Comparison of ENCODE assay signal across 13 mouse cellular contexts in the genomic region with DNA sequence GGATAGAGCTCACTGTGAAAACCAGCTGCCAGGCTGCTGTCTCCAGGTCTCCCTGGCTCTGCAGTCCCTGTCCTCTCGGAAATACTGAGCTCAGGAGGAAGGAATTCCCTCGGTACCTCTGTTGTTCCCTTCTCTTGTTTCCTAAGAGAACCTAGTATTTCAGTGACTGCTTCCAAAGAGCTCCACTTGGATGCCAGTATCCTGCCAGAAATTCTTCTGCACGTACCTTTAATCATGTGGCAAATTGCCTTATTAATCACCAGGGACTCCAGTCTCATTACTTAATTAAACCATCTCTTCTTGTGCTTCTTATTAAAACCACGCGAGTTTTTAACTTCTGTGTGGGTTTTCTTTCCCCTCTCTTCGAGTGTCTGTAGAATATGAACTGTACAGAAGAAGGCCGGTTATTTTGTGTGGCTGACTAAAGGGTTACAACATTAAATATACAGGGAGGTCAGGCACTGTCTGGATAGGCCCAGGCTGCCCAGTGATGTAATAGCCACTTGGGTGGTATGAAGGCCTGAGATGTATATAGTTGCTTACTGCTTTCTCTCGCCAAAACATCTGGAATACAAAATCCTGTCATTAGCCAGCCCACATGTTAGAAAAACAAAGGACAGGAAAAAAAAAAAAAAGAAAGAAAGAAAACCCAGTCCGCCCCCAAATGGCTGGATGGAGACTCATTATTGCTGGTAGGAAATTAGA.
DNase-seq lines count a peak whose midpoint lies in the region; ATAC-seq lines count a peak whose summit lies in the region.
"Had no signal": no experiment of that assay in that cellular context is flagged by ENCODE, and none has a peak within 500 bp of the region (broad histone marks: within the 10 kb centered on the region; RNA-seq: fewer than 3 reads in every experiment).

No protein-coding gene starts in this region.

- DNase-seq in heart, adult 8-10 months (ENCODE audit: low spot score) = no peak
- peak; percentile 75 for DNase-seq in midbrain, embryonic 11.5 days (ENCODE audit: low spot score, missing footprints)
- peak; percentile 73 for DNase-seq in hindlimb bud, embryonic 11.5 days (ENCODE audit: extremely low spot score, low read depth, low spot score)
- DNase-seq in urinary bladder, postnatal 25 days (ENCODE audit: low spot score) = no peak
- DNase-seq in adrenal gland, postnatal 36 days = no peak
- DNase-seq: gastrocnemius, postnatal 10 days; kidney, postnatal 14 days; thymus, postnatal 14 days had no signal

- H3K4me3 ChIP-seq in heart, embryonic 16.5 days (ENCODE audit: low read length) = no peak overlapping the region
- H3K4me3 ChIP-seq in midbrain, embryonic 11.5 days (ENCODE audit: low read depth, low read length) = no peak overlapping the region
- no peak overlapping the region for H3K4me3 ChIP-seq in midbrain, embryonic 16.5 days (ENCODE audit: low read depth, low read length)
- H3K4me3 ChIP-seq in stomach, embryonic 16.5 days (replicated peaks; ENCODE audit: low read length) = no peak overlapping the region
- H3K4me3 ChIP-seq: embryonic facial prominence, embryonic 12.5 days; neural tube, embryonic 12.5 days had no signal

- H3K4me2 ChIP-seq in heart, embryonic 16.5 days (ENCODE audit: low read depth, low read length) = no peak overlapping the region
- no peak overlapping the region for H3K4me2 ChIP-seq in midbrain, embryonic 11.5 days
- no peak overlapping the region for H3K4me2 ChIP-seq in midbrain, embryonic 16.5 days (ENCODE audit: low read length)
- H3K4me2 ChIP-seq in stomach, embryonic 16.5 days (ENCODE audit: low read depth, low read length) = no peak overlapping the region
- H3K4me2 ChIP-seq: embryonic facial prominence, embryonic 12.5 days; neural tube, embryonic 12.5 days had no signal

- H3K9ac ChIP-seq in heart, embryonic 16.5 days (ENCODE audit: low read length) = no peak overlapping the region
- H3K9ac ChIP-seq in midbrain, embryonic 11.5 days (ENCODE audit: low read length) = no peak overlapping the region
- H3K9ac ChIP-seq in midbrain, embryonic 16.5 days (ENCODE audit: low read depth, low read length) = no peak overlapping the region
- H3K9ac ChIP-seq in stomach, embryonic 16.5 days (ENCODE audit: low read length) = 0 out of 2 replicates have a peak overlapping the region, but pooled peaks have one; percentile 8
- H3K9ac ChIP-seq: embryonic facial prominence, embryonic 12.5 days; neural tube, embryonic 12.5 days had no signal

- 58% methylated on average over 9 of the region's 9 CpGs for WGBS in heart, embryonic 16.5 days
- 67% methylated on average over 9 of the region's 9 CpGs for WGBS in midbrain, embryonic 11.5 days
- WGBS in midbrain, embryonic 16.5 days = 52% methylated on average over 9 of the region's 9 CpGs
- WGBS in stomach, embryonic 16.5 days = 48% methylated on average over 9 of the region's 9 CpGs

- H3K27ac ChIP-seq in heart, embryonic 16.5 days (ENCODE audit: low read length) = 0 out of 2 replicates have a peak overlapping the region, but pooled peaks have one; percentile 25
- no peak overlapping the region for H3K27ac ChIP-seq in midbrain, embryonic 11.5 days (ENCODE audit: low read depth, low read length)
- H3K27ac ChIP-seq in midbrain, embryonic 16.5 days (ENCODE audit: low read length) = no peak overlapping the region
- peak overlapping the region; percentile 30 for H3K27ac ChIP-seq in stomach, embryonic 16.5 days (ENCODE audit: low read length)
- H3K27ac ChIP-seq: embryonic facial prominence, embryonic 12.5 days; neural tube, embryonic 12.5 days had no signal

- no peaks in the 10 kb centered on the region for H3K9me3 ChIP-seq in heart, embryonic 16.5 days (replicated peaks; ENCODE audit: control insufficient read depth, low read length)
- H3K9me3 ChIP-seq in midbrain, embryonic 11.5 days (ENCODE audit: control insufficient read depth, low read length) = no peaks in the 10 kb centered on the region
- H3K9me3 ChIP-seq in midbrain, embryonic 16.5 days (replicated peaks; ENCODE audit: control insufficient read depth, low read length, poor library complexity, severe bottlenecking) = no peaks in the 10 kb centered on the region
- no peaks in the 10 kb centered on the region for H3K9me3 ChIP-seq in stomach, embryonic 16.5 days (replicated peaks; ENCODE audit: control insufficient read depth, low read length)
- H3K9me3 ChIP-seq: embryonic facial prominence, embryonic 12.5 days; neural tube, embryonic 12.5 days had no signal

- H3K27me3 ChIP-seq in heart, embryonic 16.5 days (ENCODE audit: control insufficient read depth, insufficient read depth, low read length) = no peaks in the 10 kb centered on the region
- H3K27me3 ChIP-seq in midbrain, embryonic 11.5 days (ENCODE audit: control insufficient read depth, insufficient read depth, low read length) = no peaks in the 10 kb centered on the region; the same call in 1 of the 2 replicates
- no peaks in the 10 kb centered on the region for H3K27me3 ChIP-seq in midbrain, embryonic 16.5 days (ENCODE audit: control insufficient read depth, insufficient read depth, low read depth, low read length)
- H3K27me3 ChIP-seq in stomach, embryonic 16.5 days (ENCODE audit: control insufficient read depth, insufficient read depth, low read length) = no peaks in the 10 kb centered on the region
- H3K27me3 ChIP-seq: embryonic facial prominence, embryonic 12.5 days; neural tube, embryonic 12.5 days had no signal

- H3K4me1 ChIP-seq in heart, embryonic 16.5 days (ENCODE audit: control insufficient read depth, insufficient read depth, low read length) = peaks cover 18% of the 10 kb centered on the region
- peaks cover 17% of the 10 kb centered on the region for H3K4me1 ChIP-seq in midbrain, embryonic 11.5 days (ENCODE audit: control insufficient read depth, insufficient read depth, low read length)
- no peaks in the 10 kb centered on the region for H3K4me1 ChIP-seq in midbrain, embryonic 16.5 days (ENCODE audit: control insufficient read depth, insufficient read depth, low read length)
- peaks cover 11% of the 10 kb centered on the region for H3K4me1 ChIP-seq in stomach, embryonic 16.5 days (ENCODE audit: control insufficient read depth, insufficient read depth, low read length)

- H3K36me3 ChIP-seq in heart, embryonic 16.5 days (ENCODE audit: control insufficient read depth, insufficient read depth) = no peaks in the 10 kb centered on the region
- no peaks in the 10 kb centered on the region for H3K36me3 ChIP-seq in midbrain, embryonic 11.5 days (ENCODE audit: control insufficient read depth, insufficient read depth, low read length)
- H3K36me3 ChIP-seq in midbrain, embryonic 16.5 days (ENCODE audit: control insufficient read depth, insufficient read depth, low read length) = no peaks in the 10 kb centered on the region
- H3K36me3 ChIP-seq in stomach, embryonic 16.5 days (ENCODE audit: control insufficient read depth, insufficient read depth, low read length) = no peaks in the 10 kb centered on the region
- H3K36me3 ChIP-seq: embryonic facial prominence, embryonic 12.5 days; neural tube, embryonic 12.5 days had no signal

- ATAC-seq in heart, embryonic 16.5 days (replicated peaks; ENCODE audit: extremely low read depth, insufficient read depth, low FRiP score) = no peak
- no peak for ATAC-seq in midbrain, embryonic 11.5 days (ENCODE audit: low FRiP score)
- no peak for ATAC-seq in midbrain, embryonic 16.5 days
- ATAC-seq in stomach, embryonic 16.5 days (ENCODE audit: insufficient read depth, low FRiP score) = peak; percentile 68; the same call in 1 of the 2 replicates

Comparison
In these comparisons a context has a peak if more than half of its experiments do, and no peak if none do; other contexts are left out.
1. H3K27ac ChIP-seq: peak in heart, embryonic 16.5 days (single experiment) and stomach, embryonic 16.5 days (single experiment); none in midbrain, embryonic 11.5 days (single experiment) and midbrain, embryonic 16.5 days (single experiment).
2. DNase-seq: peak in midbrain, embryonic 11.5 days (single experiment) and hindlimb bud, embryonic 11.5 days (single experiment); none in heart, adult 8-10 months (single experiment), urinary bladder, postnatal 25 days (single experiment) and adrenal gland, postnatal 36 days (0 of 2).